Mouse (Mus musculus) thymus, postnatal 14 days (tissue): Measurements from ENCODE around the gene Rab3ip.
A peak's percentile ranks its signal among the peaks of the same experiment; 100 is the strongest.

Experiments used
- DNase-seq: peaks from one replicate; pipeline ENCODE4 v3.0.0; 2021

The Rab3ip gene

DNA sequence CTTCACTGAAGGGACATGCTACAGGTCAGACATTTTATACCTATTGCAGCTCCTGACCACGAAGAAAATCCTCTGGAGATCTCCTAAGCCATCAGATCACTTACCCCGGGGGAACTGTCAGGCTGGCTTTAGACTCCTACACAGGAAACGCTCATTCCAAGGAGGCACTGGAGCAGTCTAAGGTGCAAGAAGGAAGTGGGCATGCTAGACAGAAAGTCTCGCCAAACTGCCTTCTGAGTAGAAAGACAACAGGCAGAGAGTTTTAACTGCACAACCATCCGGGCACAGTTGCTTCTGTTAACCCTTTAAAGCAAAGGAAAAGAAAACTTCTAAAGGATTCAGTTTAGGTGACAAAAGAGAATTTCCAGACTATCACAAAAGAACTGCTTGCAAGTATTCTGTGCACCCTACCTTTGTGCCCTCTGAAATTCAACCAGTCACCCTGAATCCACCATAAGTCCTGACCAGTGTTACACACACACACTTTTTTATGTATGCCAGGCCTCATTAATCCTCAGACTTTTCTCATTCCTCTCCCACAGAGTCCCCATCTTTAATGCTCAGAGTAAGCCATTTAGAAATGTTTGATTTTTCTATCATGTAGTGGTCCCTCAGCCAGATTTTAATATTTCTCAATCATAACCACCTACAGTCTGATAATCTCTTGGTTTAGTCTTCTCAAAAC lies 7.4 kb upstream of the Rab3ip start:
- DNase-seq = no peak

DNA sequence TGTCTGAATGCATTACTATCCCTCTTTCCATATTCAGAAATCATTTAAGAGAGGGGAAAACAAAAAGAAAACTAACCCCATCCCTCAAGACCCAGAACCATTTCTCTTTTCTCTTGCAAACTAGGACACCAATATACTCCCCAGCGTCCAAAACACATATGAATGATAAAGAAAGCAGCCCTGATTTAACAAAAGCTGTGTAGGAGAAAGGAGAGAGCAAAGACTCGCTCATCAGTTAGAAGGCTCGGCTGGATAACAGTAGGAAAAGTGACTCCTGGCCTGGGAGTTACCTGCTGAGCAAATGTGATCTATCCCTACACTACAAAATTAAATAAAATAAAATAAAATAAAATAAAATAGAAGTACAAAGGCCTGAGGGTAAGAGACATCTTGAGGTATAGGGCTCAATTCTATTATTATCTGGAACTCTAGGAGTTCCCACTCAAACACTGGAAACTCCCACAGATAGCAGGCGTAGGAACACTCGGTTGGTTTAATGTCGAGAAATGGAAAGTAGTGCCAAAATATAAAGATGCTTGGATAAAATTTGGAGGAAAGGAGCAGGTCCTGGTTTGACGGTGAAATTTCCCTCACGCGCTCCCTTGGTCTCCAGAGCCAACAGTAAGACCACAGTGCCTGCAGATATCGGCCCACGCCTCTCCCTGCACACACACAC lies 6.1 kb upstream of the Rab3ip start:
- no peak for DNase-seq

DNA sequence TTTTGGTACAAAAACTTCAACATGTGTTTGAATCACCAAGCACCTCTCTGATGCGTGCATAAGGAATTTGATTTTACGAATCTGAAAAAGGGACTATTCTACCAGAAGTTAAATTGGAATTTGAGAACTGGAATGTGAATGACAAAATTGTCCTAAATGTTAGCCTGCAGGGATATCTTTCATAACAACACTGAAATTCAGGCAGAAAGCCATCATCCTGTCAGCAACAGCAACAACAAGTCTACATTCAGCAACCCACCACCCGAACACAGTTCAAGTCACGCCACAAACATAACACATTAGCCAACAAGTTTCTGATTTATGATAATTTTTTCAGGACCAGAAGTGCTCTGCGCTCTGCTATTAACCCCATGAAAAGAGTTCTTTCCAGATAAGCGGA lies 4.6 kb upstream of the Rab3ip start:
- DNase-seq = no peak

DNA sequence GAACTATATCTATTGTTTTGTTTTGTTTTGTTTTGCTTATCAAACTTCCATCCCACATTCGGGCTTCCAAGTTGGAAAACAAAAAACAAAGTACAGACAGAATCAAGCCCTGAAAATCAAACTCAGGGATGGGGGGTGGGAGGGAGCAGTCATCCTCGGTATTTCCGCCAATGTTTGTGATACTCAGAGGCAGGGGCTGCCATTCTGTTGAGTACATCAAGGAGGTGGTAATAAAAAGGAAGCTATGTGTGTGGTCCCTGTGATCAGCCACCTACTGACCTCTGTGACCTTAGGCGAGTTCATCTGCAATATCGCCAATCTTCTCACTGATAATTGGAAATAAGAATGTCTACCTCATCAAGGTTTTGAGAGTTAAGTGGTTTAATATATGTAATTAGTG lies 317 bp upstream of the Rab3ip start:
- no peak for DNase-seq

DNA sequence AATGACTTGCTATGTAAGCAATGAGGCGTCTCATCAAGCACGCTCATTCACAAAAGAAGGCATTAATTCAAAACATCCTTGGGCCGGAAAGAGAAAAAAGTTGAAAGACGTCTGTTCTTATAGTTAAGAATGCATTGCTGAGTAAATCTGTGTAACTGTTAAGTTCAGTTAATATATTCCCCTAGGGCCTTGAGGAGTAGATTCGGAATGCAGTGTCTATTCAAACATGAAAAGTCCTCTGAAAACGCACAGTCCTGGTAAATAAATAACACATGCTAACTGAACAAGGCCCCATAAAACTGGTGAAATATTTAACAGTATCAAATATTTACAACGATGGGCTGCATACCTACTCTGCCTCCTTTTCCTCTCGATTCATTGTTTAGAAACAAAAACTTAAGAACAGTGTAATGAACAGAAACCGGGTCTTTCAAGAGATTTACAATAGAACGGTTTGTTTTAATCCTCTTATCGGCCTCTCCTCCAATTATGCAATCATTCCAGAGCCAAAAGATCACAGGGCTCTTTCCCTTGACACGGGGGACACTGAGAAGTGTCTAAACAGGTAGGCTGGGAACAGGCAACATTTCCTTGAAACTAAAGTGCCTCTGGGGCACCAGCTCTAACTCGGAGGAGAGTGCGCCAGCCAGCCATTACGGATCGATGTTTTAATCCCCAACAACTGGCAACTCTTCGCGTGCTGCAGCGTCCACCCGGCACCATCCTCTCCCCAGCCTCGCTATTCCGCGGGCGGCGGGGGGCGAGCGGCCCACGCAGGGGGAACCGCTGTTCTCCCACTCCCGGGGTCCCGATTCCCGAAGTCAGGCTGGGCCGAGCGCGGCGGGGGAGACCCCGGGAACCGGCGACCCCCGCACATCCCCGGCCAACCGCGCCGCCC lies 1.2 kb downstream of the Rab3ip start:
- DNase-seq = peak; percentile 60

DNA sequence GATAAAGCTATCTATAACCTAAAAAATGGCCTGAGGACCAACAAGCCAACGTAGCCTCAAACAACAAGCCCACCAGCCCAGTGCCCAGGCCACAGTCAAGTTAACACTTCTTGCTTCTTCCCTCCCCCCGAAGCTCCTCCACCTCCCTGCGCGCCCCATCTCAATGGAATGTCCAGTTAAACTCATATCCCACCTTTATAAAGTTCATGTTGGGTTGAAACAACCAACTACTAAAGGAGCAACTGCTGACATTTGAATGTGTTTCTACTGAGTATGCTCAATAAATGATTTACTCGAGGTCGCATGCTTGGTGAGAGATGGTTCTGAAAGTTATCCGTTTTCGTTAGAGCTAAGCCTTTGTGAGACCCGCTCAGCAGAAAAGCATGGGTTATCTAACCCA lies 2.2 kb downstream of the Rab3ip start:
- no peak for DNase-seq

DNA sequence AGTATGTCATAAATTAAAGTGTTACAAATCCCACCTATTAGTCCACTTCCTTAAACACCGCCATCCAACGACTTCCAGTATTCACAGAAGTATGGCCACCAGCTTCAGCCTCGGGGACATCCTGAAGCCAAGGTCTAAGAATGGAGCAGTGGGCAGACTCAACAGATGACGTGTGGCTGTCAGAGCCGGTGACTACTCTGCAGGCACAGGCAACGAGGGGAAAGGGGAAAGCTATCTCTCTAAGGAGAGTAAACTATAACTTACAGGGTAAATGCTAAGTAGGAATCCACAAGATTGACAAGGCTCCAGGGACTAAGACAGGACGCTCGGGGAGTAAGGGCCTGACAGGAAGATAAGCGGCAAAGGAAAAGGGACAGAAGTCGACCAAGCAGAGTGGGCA lies 5.6 kb downstream of the Rab3ip start:
- no peak for DNase-seq

DNA sequence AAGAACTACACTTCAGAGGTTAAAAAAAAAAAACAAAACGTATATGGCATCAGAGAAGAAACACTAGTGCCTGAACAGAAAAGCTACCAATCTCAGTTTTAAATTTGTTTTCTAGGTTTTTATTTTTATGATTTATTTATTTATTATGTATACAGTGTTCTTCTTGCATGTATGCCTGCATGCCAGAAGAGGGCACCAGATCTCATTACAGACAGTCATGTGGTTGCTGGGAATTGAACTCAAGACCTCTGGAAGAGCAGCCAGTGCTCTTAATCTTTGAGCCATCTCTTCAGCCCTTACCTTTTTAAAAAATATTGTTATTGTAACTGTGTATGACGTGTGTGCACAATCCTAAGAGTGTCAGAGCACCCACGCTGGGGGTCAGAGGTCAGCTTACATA lies 6.4 kb downstream of the Rab3ip start:
- no peak for DNase-seq

DNA sequence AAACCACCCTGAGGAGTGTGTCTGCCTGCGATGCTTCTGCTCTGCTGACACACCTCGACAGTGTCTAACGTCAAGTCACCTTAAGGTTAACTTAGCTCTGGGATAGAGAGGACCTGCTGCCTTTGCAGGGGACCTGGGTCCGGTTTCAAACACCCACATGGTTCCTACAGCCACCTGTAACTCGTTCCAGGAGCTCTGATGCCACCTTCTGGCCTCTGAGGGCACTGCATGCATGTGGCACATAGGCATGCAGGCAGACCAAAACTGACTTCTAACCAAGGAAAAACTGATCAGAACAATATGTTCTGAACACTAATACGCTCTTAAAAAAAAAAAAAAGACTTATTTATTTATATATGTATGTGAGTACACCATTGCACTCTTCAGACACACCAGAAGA lies 7.5 kb downstream of the Rab3ip start:
- peak; percentile 56 for DNase-seq

DNA sequence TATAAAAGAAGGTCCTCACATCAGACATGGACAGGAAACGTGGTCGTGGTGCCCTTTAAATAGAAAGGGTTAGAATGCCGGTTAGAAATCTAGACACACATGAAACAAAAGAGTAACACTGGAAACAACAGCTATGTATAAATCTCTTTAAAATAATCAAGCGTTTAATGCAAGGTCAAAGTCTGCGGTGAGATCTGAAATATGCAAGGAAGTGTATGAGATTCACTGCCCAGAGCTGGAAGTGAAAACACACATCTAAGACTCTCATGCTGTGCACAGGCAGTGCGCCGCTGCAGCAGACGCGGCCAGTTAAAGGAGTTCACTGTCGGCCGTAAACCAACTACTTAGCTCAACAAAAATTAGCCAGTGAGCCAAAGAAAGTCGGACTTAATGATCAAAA lies 15.5 kb downstream of the Rab3ip start:
- no peak for DNase-seq

DNA sequence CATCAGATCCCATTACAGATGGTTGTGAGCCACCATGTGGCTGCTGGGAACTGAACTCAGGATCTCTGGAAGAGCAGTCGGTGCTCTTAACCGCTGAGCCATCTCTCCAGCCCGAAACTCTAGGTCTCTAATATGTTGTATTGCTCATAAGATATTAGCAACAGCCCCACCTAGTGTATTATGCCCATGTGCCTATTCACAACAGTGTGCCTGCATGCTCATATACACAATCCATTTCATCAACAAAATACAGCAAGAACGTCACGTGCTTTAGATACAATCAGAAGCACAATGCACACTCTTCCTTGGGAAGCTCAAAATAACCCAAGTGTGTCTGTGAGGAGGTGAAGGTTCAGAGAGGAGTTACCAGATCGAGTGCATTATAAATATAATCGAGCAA lies 16.8 kb downstream of the Rab3ip start:
- no peak for DNase-seq

DNA sequence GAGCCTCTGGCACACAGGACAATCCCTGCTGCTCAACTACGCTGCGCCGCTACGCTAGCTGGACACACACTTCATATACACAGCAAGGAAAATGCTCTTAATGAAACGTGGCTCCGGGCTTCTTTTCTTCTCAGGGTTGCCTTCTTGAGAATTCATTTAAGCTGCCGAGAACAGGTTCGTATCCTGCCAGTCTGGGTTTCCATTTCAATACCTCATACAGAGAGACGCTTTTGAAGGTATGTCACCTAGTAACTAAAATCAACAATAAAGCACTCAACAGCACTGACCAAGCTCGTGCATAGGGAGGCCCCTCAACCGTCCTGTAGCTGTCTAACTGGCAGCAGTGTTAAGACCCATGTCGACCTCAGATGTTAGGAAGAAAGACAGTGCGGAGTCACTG lies 18.2 kb downstream of the Rab3ip start:
- DNase-seq = no peak

DNA sequence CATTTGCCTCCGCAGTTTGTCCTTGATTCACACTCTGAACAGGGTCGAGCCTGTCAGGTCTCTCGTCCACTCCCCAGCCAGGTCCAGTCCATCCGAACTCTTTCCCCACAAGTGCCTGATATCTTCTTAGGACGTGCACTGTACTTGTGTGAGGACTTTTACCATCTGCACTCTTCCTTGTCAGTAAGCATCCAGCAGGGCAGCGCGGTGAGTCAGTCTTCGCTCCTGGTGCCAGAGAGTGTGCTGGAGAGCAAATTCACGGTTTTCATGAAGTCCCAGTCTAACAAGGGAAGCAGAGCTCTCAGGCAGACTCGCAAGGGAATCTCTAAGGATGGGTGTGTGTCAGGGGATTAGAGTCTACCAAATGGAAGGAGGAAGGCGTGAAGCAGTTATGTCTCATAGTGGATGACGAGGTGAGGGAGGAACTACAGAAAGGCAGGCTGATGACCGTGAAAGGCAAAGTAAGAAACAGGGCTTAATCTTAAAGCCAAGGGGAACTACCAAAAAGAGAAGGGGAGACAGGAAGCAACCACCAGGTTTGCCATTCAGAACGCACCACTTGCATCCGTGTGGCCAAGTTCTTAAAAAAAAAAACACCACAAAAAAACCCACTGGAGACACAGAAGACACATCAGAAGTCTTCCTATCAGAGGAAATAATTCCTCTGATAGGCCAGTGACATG lies 18.9 kb downstream of the Rab3ip start:
- DNase-seq = no peak

DNA sequence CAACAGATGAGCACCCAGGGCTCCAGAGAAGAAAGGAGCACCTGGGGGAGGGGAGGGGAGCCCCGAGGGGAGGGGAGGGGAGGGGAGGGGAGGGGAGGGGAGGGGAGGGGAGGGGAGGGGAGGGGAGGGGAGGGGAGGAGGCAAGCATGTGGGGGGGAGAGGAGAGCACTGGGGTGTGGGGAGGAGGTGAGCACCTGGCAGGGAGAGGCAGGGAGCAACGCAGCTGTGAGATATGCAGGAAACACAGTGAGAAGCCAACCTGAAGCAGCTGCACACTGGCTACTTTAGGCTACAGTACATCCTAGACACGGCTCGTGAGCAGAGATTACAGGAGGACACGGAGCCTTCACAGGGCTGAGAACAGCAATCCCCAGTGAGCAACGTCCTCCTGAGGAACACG lies 19.6 kb downstream of the Rab3ip start:
- peak; percentile 68 for DNase-seq

DNA sequence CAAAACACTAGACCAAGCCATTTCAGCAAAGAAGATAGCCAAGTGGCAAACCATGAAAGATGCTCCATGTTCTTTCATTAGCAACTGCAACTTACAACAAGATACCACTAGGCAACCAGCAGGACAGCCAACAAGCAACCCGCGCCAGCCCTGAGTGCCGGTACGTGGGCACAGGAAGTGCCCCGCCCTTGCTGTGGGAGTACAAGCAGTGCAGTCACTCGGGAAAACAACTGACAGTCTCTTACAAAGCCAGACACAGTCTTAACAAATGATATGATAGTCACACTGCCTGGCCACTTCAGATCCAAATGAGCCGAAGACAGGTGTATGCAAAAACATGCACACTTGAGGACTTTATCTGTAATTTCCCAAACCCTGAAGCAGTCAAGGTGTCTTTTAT lies 20.1 kb downstream of the Rab3ip start:
- DNase-seq = peak; percentile 65

DNA sequence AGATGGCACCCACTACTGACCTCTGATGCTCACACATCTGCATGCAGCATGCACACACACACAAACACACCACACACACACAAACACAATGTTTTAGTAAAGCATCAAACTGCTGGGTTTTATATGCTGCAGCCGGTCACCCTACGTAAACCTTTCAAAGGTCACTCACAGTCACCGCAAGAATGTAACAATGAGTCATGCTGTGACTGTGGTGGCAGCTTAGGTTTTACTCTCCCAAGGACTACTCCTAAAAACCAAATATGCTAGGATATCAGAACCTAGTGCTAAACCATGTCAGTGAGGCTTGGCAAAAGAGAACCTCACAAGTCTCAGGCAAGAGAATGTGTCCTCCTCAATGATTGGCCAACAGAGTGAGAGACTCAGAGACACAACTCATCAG lies 21.7 kb downstream of the Rab3ip start:
- DNase-seq = no peak

DNA sequence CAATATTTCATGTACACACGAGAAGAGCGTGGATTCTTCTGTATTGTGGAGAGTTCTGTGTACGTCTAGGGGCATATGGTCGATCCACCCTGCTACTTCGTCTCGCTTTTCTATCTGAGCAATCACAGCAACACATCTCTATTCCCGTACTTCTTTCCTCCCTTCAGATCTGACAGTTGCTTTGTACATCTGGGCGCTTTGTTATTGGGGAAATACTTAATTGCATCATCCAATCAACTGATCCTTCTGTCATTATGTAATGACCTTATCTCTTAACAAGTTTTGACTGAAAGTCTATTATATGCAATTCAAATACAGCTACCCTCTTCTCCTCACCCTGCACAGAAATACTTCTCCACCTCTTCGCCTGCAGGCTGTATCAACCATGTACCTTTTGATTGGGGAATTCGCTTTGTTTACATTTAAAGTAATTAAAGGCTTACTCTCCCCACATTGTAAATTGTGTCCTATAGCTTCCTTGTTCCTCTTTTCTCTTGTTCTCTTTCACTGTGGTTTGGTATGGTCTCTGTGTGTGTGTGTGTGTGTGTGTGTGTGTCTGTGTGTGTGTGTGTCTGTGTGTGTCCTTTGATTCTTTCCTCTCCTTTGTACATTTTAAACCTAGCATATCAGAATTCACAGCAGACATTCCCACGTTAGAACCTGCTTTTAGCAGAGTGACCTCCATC lies 24.0 kb downstream of the Rab3ip start:
- no peak for DNase-seq

DNA sequence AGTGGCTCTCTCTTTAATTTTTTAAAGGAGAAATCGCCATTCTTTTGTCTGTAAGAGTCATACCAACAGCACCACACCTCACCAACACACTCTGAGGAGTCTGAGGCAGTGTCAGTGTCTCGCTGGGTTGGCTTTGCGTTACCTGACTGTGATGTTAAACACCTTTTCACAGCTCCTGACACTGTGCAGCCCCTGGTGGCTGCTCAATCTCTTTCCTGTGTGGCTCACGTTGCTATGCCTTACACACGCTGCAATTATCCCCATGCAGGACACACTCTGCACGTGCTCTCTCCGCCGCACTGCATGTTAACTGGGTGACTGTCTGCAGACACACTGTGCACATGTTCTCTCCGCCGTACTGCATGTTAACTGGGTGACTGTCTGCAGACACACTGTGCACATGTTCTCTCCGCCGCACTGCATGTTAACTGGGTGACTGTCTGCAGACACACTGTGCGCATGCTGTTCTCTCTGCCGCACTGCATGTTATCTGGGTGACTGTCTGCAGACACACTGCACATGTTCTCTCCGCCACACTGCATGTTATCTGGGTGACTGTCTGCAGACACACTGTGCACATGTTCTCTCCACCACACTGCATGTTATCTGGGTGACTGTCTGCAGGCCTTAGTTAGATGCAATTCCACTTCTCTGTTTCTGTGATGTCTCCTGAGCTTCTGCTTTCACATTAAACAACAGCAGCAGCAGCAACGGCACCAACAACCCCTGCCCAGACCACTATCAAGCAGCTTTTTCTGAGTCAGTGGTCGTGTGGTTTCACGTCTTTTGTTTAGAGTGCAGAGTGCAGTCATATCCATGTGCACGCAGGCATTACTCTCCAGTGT lies 26.7 kb downstream of the Rab3ip start:
- DNase-seq = no peak

DNA sequence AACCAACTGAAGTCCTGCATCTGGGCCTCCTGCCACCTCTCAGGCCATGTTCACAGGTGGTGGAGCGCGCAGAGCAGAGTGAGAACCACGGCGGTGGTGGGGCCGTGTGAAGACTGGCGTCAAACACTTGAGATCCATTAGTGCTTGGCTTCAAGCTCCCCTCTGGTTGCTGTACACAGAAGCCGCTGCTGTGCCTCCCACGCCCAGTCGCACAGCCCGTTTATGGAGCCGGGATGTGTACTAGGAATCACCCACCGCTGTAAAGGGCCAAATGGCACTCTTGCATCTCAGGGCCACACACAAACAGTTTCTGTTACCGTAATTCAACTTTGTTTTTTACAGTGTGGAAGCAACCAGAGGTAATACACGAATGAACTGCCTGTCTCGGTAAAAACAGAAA lies 28.4 kb downstream of the Rab3ip start:
- no peak for DNase-seq

DNA sequence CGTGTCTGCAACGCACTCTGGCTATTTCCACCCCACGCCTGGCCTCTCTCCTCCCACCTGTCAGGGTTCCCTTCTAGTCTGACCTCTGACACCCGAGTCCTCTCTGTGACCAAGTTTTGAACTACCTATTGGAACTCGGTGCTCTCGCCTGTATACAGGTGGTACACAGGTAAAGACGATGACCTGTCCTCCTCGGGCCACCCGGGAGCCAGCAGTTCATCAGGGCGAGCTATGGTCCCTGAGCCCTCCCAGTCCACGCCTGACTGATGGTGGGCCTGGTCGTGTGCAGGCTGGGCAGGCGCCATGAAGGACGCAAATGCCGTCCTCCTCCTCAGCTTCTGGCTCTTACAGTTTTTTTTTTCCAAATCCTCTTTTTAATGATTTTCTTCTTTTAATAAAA lies 29.2 kb downstream of the Rab3ip start:
- DNase-seq = no peak

DNA sequence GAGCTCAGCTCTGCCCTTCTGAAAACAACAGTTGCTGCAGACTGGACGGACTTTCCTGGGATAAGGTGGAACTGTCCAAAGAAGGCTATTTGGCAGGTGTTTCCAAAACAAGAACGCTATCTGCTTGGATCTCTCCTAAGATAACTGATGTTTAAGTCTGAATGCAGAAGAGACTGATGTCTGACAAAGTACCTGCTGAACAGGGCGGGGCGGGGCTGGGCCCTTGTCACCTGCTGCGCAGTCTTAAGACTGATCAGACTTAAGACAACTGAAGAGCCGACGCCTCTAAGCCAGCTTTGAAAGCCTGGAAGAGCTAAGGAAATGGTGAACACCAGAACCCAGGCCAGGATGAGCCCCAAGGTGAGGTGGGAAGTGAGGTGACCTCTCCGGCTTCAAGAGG lies 29.9 kb downstream of the Rab3ip start:
- no peak for DNase-seq
